ENCODE assay signal across 7 mouse cellular contexts in genomic region chr13:69611398-69612174, GRCm38 (mm10). TPM values are rescaled to one million over a fixed set of nuclear protein-coding genes. Genes with fewer than 3 reads are reported as not detected.
DNase-seq lines count a peak whose midpoint lies in the region; ATAC-seq lines count a peak whose summit lies in the region.

TSS of gene Srd5a1 (minus strand) at chr13:69611442.

- WGBS in intestine, embryonic 16.5 days = under 1% methylated on average over 69 of the region's 69 CpGs
- WGBS in midbrain, embryonic 11.5 days = under 1% methylated on average over 69 of the region's 69 CpGs

- no peaks in the 10 kb centered on the region for H3K9me3 ChIP-seq in intestine, embryonic 16.5 days (ENCODE audit: control insufficient read depth, low read length)
- H3K9me3 ChIP-seq in midbrain, embryonic 11.5 days (ENCODE audit: control insufficient read depth, low read length) = no peaks in the 10 kb centered on the region

- ATAC-seq in intestine, embryonic 16.5 days = peak; percentile 99
- ATAC-seq in midbrain, embryonic 11.5 days (ENCODE audit: low FRiP score) = peak; percentile 99

- H3K9ac ChIP-seq in intestine, embryonic 16.5 days (ENCODE audit: low read depth, low read length) = peak within 1 kb of the TSS; percentile 76
- H3K9ac ChIP-seq in midbrain, embryonic 11.5 days (ENCODE audit: low read length) = peak within 1 kb of the TSS; percentile 78

- H3K27me3 ChIP-seq in intestine, embryonic 16.5 days (replicated peaks; ENCODE audit: control insufficient read depth, insufficient read depth, low read length) = no peaks in the 10 kb centered on the region
- no peaks in the 10 kb centered on the region for H3K27me3 ChIP-seq in midbrain, embryonic 11.5 days (ENCODE audit: control insufficient read depth, insufficient read depth, low read length)

- H3K4me2 ChIP-seq in intestine, embryonic 16.5 days (ENCODE audit: low read depth, low read length) = peak within 1 kb of the TSS; percentile 92
- peak within 1 kb of the TSS; percentile 67 for H3K4me2 ChIP-seq in midbrain, embryonic 11.5 days

- peaks cover 14% of the 10 kb centered on the region for H3K4me1 ChIP-seq in intestine, embryonic 16.5 days (ENCODE audit: control insufficient read depth, insufficient read depth, low read length)
- peaks cover 12% of the 10 kb centered on the region for H3K4me1 ChIP-seq in midbrain, embryonic 11.5 days (ENCODE audit: control insufficient read depth, insufficient read depth, low read length)

- peaks cover 11% of the 10 kb centered on the region for H3K36me3 ChIP-seq in intestine, embryonic 16.5 days (ENCODE audit: control insufficient read depth, insufficient read depth, low read length)
- peaks cover 10% of the 10 kb centered on the region for H3K36me3 ChIP-seq in midbrain, embryonic 11.5 days (ENCODE audit: control insufficient read depth, insufficient read depth, low read length)

- intact Hi-C loops in left cerebral cortex, postnatal 36 days (cut with DNase I) = loop anchor here (5.0 to 10.0 kb wide), 4 partner anchors 59 to 1027 kb away; partner anchors contain the start of genes Fastkd3 and Mtrr

- peak within 1 kb of the TSS; percentile 76 for H3K4me3 ChIP-seq in intestine, embryonic 16.5 days (ENCODE audit: low read length)
- peak within 1 kb of the TSS; percentile 91 for H3K4me3 ChIP-seq in midbrain, embryonic 11.5 days (ENCODE audit: low read depth, low read length)

- peak within 1 kb of the TSS; percentile 9; the same call in 1 of the 2 replicates for H3K27ac ChIP-seq in intestine, embryonic 16.5 days (ENCODE audit: low read length)
- H3K27ac ChIP-seq in midbrain, embryonic 11.5 days (ENCODE audit: low read depth, low read length) = no peak within 1 kb of the TSS

- DNase-seq in adrenal gland, adult 8-10 months = peak; percentile 99
- DNase-seq in embryo, embryonic 9.5 days (ENCODE audit: extremely low spot score) = peak; percentile 100
- DNase-seq in gastrocnemius, postnatal 4 days (ENCODE audit: low spot score in 2 of 2) = peak; percentile 91 to 98
- peak; percentile 99 for DNase-seq in left cerebral cortex, postnatal 36 days (ENCODE audit: low spot score in 2 of 2)
- peak; percentile 100 for DNase-seq in midbrain, embryonic 11.5 days (ENCODE audit: low spot score, missing footprints)
- DNase-seq in skeletal muscle tissue, adult 2 months (ENCODE audit: low read depth, low spot score) = peak; percentile 99

RNA-seq across cellular contexts. Expression of gene Srd5a1, which starts in this region (rescaled TPM):
- total RNA-seq in adrenal gland, adult 8-10 months (2022) = 10 to 100 TPM in 3 of 4 experiments, 1 to 10 TPM in 1; 8.2 to 24.0 (median 13.0) TPM
- 1 to 10 TPM; 3.3 to 3.8 TPM for total RNA-seq in gastrocnemius, postnatal 4 days (2021)
- polyA plus RNA-seq in intestine, embryonic 16.5 days (2015; fragmentation: Nextera tagmentation; extraction: Ambion mirVana) = 17.5 and 18.1 TPM in 2 replicates
- 10 to 100 TPM in 1 of 2 experiments, 1 to 10 TPM in 1; 8.8 to 12.5 TPM for total RNA-seq in left cerebral cortex, postnatal 36 days (2021)
- 19.4 and 24.9 TPM in 2 replicates for polyA plus RNA-seq in midbrain, embryonic 11.5 days (2014; fragmentation: Nextera tagmentation; extraction: Ambion mirVana)
